Mouse (Mus musculus): ENCODE results near the gene Nol12.

GRCm38 (mm10) chr15:78889401-78889853, 45.3 kb upstream of the Nol12 start:
- TF ChIP-seq CTCF (IDR thresholded peaks at IDR 0.05; ENCODE audit: extremely low read depth, insufficient read length, insufficient replicate concordance, low read depth, low read length) (no peak), POLR2A (IDR thresholded peaks at IDR 0.05; ENCODE audit: low read depth, low read length) (no peak)
